Mouse (Mus musculus) liver, adult 2 months (tissue): ENCODE measurements around the gene B3gnt2. TPM values are rescaled to one million over a fixed set of nuclear protein-coding genes. Genes with fewer than 3 reads are reported as not detected.

ENCODE experiments used
- DNase-seq: peaks from one replicate; pipeline ENCODE4 v3.0.0-alpha.2; 2011; ENCODE audit warnings: low read depth, low spot score; ENCODE audit errors: extremely low read depth
- H3K27ac ChIP-seq: fragments of 200-500 bp; replicated peaks from 2 replicates; pipeline ENCODE4 v1.5.1; 2012; ENCODE audit warnings: low read depth, mild to moderate bottlenecking, control low read depth, inconsistent platforms, low read length; ENCODE audit not compliant: insufficient read depth
- H3K27me3 ChIP-seq: fragments of 200-500 bp; 2 replicates; pipeline ENCODE4 v1.6.1; 2012; ENCODE audit warnings: mild to moderate bottlenecking, moderate library complexity, low read length, inconsistent platforms; ENCODE audit not compliant: control insufficient read depth, insufficient read depth
- H3K36me3 ChIP-seq: fragments of 200-500 bp; 2 replicates; pipeline ENCODE4 v1.6.1; 2012; ENCODE audit warnings: low read length, inconsistent platforms; ENCODE audit not compliant: control insufficient read depth, insufficient read depth
- H3K4me1 ChIP-seq: fragments of 200-500 bp; 2 replicates; pipeline ENCODE4 v1.6.1; 2011; ENCODE audit warnings: low read length; ENCODE audit not compliant: control insufficient read depth, insufficient read depth
- H3K4me3 ChIP-seq: fragments of 200-500 bp; 2 replicates; pipeline ENCODE4 v1.5.1; 2011; ENCODE audit warnings: low read depth, mild to moderate bottlenecking, control low read depth, low read length, moderate library complexity; ENCODE audit not compliant: insufficient read depth
- H3K79me2 ChIP-seq: fragments of 200-500 bp; 2 replicates; pipeline ENCODE4 v1.6.1; 2012; ENCODE audit warnings: inconsistent platforms, mild to moderate bottlenecking, low read length, moderate library complexity; ENCODE audit not compliant: control insufficient read depth, insufficient read depth
- H3K9ac ChIP-seq: fragments of 200-500 bp; 2 replicates; pipeline ENCODE4 v1.6.1; 2012; ENCODE audit warnings: low read depth, mild to moderate bottlenecking, control low read depth, inconsistent platforms, low read length
- CTCF ChIP-seq: fragments of 200-500 bp; IDR thresholded peaks from 2 replicates; pipeline ENCODE4 v1.5.1; 2011; ENCODE audit warnings: low read depth, low read length, control low read depth
- POLR2A ChIP-seq: fragments of 200-500 bp; IDR thresholded peaks from 2 replicates; pipeline ENCODE4 v1.6.1; 2011; ENCODE audit warnings: low read length, control low read depth; ENCODE audit not compliant: insufficient read depth; ENCODE audit errors: extremely low read depth
- WGBS: fragments of 180-500 bp; shearing (Covaris S2); methylation state at CpG from one replicate; pipeline ENCODE4 v1.1.7; 2018; 5-methylcytosine and 5-hydroxymethylcytosine counted together
- polyA plus RNA-seq: library from polyadenylated mRNA; depleted of rRNA; stranded (reverse); fragments of >200 nt; gene quantifications from 2 replicates; pipeline ENCODE4 v1.2.3, GENCODE M21; 2012
- total RNA-seq: library from RNA; depleted of rRNA; stranded (reverse); fragments of >200 nt; gene quantifications from 2 replicates; pipeline ENCODE4 v1.2.3, GENCODE M21; 2014

B3gnt2 gene
- total and polyA plus RNA-seq, 2 experiments, result 6.2 to 8.1 TPM

- 85% methylated on average over 11 of the region's 11 CpGs for WGBS
- no peak for DNase-seq
- TF ChIP-seq POLR2A, result no peak
- TF ChIP-seq CTCF, result no peak
- H3K27ac ChIP-seq, result 0 out of 2 replicates have a peak overlapping the region, but pooled peaks have one; percentile 3
- no peaks in the 10 kb centered on the region for H3K27me3 ChIP-seq
- H3K36me3 ChIP-seq, result peaks cover 6% of the 10 kb centered on the region
- H3K4me3 ChIP-seq, result no peak overlapping the region
- H3K9ac ChIP-seq, result no peak overlapping the region
- no peaks in the 10 kb centered on the region for H3K4me1 ChIP-seq
- peaks cover 10% of the 10 kb centered on the region; the same call in 1 of the 2 replicates for H3K79me2 ChIP-seq
Measured at GRCm38 (mm10) chr11:22831916-22832315, 28.8 kb downstream of the B3gnt2 start.

GRCm38 (mm10) chr11:22830684-22831083, 30.1 kb downstream of the B3gnt2 start:
- Histone ChIP-seq H3K4me1 (no peaks in the 10 kb centered on the region), H3K4me3 (no peak overlapping the region), H3K9ac (no peak overlapping the region), H3K27ac (no peak overlapping the region), H3K36me3 (peaks cover 5% of the 10 kb centered on the region), H3K79me2 (peaks cover 2% of the 10 kb centered on the region; the same call in 1 of the 2 replicates), H3K27me3 (no peaks in the 10 kb centered on the region)
- WGBS, result 85% methylated on average over 6 of the region's 6 CpGs
- no peak for TF ChIP-seq CTCF
- no peak for TF ChIP-seq POLR2A
- DNase-seq, result no peak

- DNase-seq, result no peak
- no peak for TF ChIP-seq CTCF
- no peak for TF ChIP-seq POLR2A
- no peaks in the 10 kb centered on the region for H3K79me2 ChIP-seq
- H3K36me3 ChIP-seq, result peaks cover 2% of the 10 kb centered on the region
- no peak overlapping the region for H3K9ac ChIP-seq
- 79% methylated on average over 5 of the region's 5 CpGs for WGBS
- no peaks in the 10 kb centered on the region for H3K27me3 ChIP-seq
- H3K4me3 ChIP-seq, result no peak overlapping the region
- H3K4me1 ChIP-seq, result no peaks in the 10 kb centered on the region
- no peak overlapping the region for H3K27ac ChIP-seq
Measured at GRCm38 (mm10) chr11:22830179-22830611, 30.6 kb downstream of the B3gnt2 start.

GRCm38 (mm10) chr11:22828988-22829632, 31.7 kb downstream of the B3gnt2 start:
- no peaks in the 10 kb centered on the region; the same call in 1 of the 2 replicates for H3K4me1 ChIP-seq
- no peaks in the 10 kb centered on the region for H3K27me3 ChIP-seq
- 97% methylated on average over 15 of the region's 15 CpGs for WGBS
- no peak for DNase-seq
- no peak overlapping the region for H3K9ac ChIP-seq
- no peaks in the 10 kb centered on the region for H3K79me2 ChIP-seq
- no peak overlapping the region for H3K27ac ChIP-seq
- H3K4me3 ChIP-seq, result no peak overlapping the region
- no peaks in the 10 kb centered on the region; the same call in 1 of the 2 replicates for H3K36me3 ChIP-seq
- TF ChIP-seq POLR2A (no peak), CTCF (no peak)

- Histone ChIP-seq H3K36me3 (no peaks in the 10 kb centered on the region), H3K27me3 (no peaks in the 10 kb centered on the region), H3K27ac (no peak overlapping the region), H3K4me3 (no peak overlapping the region), H3K9ac (no peak overlapping the region), H3K79me2 (no peaks in the 10 kb centered on the region), H3K4me1 (no peaks in the 10 kb centered on the region; the same call in 1 of the 2 replicates)
- no peak for DNase-seq
- 94% methylated on average over 4 of the region's 4 CpGs for WGBS
- TF ChIP-seq POLR2A (no peak), CTCF (no peak)
Measured at GRCm38 (mm10) chr11:22827514-22828080, 33.2 kb downstream of the B3gnt2 start.

- no peak for DNase-seq
- H3K4me1 ChIP-seq, result no peaks in the 10 kb centered on the region; the same call in 1 of the 2 replicates
Measured at GRCm38 (mm10) chr11:22826665-22827064, 34.1 kb downstream of the B3gnt2 start.

More at GRCm38 (mm10) chr11:22826665-22827064, 34.1 kb downstream of the B3gnt2 start:
- TF ChIP-seq POLR2A (no peak), CTCF (no peak)
- WGBS, result 94% methylated on average over 6 of the region's 6 CpGs
- H3K27ac ChIP-seq, result no peak overlapping the region
- H3K4me3 ChIP-seq, result no peak overlapping the region
- H3K79me2 ChIP-seq, result no peaks in the 10 kb centered on the region
- H3K9ac ChIP-seq, result no peak overlapping the region
- H3K27me3 ChIP-seq, result no peaks in the 10 kb centered on the region
- no peaks in the 10 kb centered on the region for H3K36me3 ChIP-seq
